Mouse (Mus musculus) C2C12 (cell line): ENCODE data around the gene Memo1. TPM values are rescaled to one million over a fixed set of nuclear protein-coding genes. Genes with fewer than 3 reads are reported as not detected.

ENCODE experiments used
- H3K27me3 ChIP-seq: one replicate; pipeline ENCODE4 v1.6.1; 2011; ENCODE audit not compliant: control insufficient read depth, insufficient read depth, insufficient read length
- H3K36me3 ChIP-seq: one replicate; pipeline ENCODE4 v1.6.1; 2011; ENCODE audit not compliant: control insufficient read depth, insufficient read depth
- H3K4me3 ChIP-seq: one replicate; pipeline ENCODE4 v1.5.1; 2011; ENCODE audit warnings: mild to moderate bottlenecking, control low read depth; ENCODE audit not compliant: poor library complexity, insufficient read depth, severe bottlenecking
- H3K79me2 ChIP-seq: one replicate; pipeline ENCODE4 v1.6.1; 2011; ENCODE audit not compliant: control insufficient read depth, insufficient read depth
- H3K79me3 ChIP-seq: one replicate; pipeline ENCODE4 v1.6.1; 2011; ENCODE audit warnings: low read depth, control low read depth
- H3ac ChIP-seq: one replicate; pipeline ENCODE3; 2011; ENCODE audit warnings: low read depth; ENCODE audit not compliant: control insufficient read depth, insufficient read length
- CEBPB ChIP-seq: IDR thresholded peaks from one replicate; pipeline ENCODE4 v1.6.1; 2011; ENCODE audit warnings: low read depth, mild to moderate bottlenecking, control low read depth, moderate library complexity
- CTCF ChIP-seq: IDR thresholded peaks from one replicate; pipeline ENCODE4 v1.5.1; 2011; ENCODE audit not compliant: control insufficient read depth, insufficient read depth, insufficient read length
- FOSL1 ChIP-seq: IDR thresholded peaks from one replicate; pipeline ENCODE4 v1.8.0; 2011; ENCODE audit warnings: mild to moderate bottlenecking, low read length; ENCODE audit not compliant: poor library complexity, insufficient read depth, severe bottlenecking
- MAX ChIP-seq: IDR thresholded peaks from one replicate; pipeline ENCODE4 v1.6.1; 2011; ENCODE audit warnings: mild to moderate bottlenecking, control low read depth
- MYOD1 ChIP-seq: IDR thresholded peaks from one replicate; pipeline ENCODE4 v1.6.1; 2011; ENCODE audit warnings: low read depth; ENCODE audit not compliant: control insufficient read depth, insufficient read length
- MYOG ChIP-seq: IDR thresholded peaks from one replicate; pipeline ENCODE4 v1.6.1; 2011; ENCODE audit not compliant: control insufficient read depth, insufficient read length; ENCODE audit errors: extremely low read depth
- USF1 ChIP-seq: IDR thresholded peaks from one replicate; pipeline ENCODE4 v1.6.1; 2011; ENCODE audit warnings: low read depth, mild to moderate bottlenecking, control low read depth, moderate library complexity
- polyA plus RNA-seq: library from polyadenylated mRNA; unstranded; fragments of >200 nt; fragmentation: generic; extraction: Trizol; gene quantifications from one replicate; pipeline ENCODE4 v1.2.1, GENCODE M21; 2012; ENCODE audit warnings: missing spikeins

The Memo1 gene
- polyA plus RNA-seq, 1 experiment: 63.5 TPM

- Histone ChIP-seq H3K27me3 (no peaks in the 10 kb centered on the region), H3ac (no peak overlapping the region), H3K79me2 (peaks cover 100% of the 10 kb centered on the region), H3K36me3 (peaks cover 3% of the 10 kb centered on the region), H3K79me3 (peaks cover 98% of the 10 kb centered on the region), H3K4me3 (no peak overlapping the region)
- no peak for TF ChIP-seq FOSL1
- TF ChIP-seq CTCF: no peak
- TF ChIP-seq MYOD1: no peak
- no peak for TF ChIP-seq MAX
- no peak for TF ChIP-seq CEBPB
- TF ChIP-seq MYOG: no peak
- TF ChIP-seq USF1: no peak
Measured at GRCm38 (mm10) chr17:74264333-74265155, 30.8 kb downstream of the Memo1 start.

GRCm38 (mm10) chr17:74262415-74262814, 32.9 kb downstream of the Memo1 start:
- Histone ChIP-seq H3K79me3 (peaks cover 92% of the 10 kb centered on the region), H3K4me3 (no peak overlapping the region), H3ac (no peak overlapping the region), H3K79me2 (peaks cover 99% of the 10 kb centered on the region), H3K27me3 (no peaks in the 10 kb centered on the region), H3K36me3 (peaks cover 10% of the 10 kb centered on the region)
- TF ChIP-seq MYOD1 (no peak), USF1 (no peak), CEBPB (no peak), MYOG (no peak), CTCF (no peak), FOSL1 (no peak), MAX (no peak)

GRCm38 (mm10) chr17:74245284-74245683, 50.0 kb downstream of the Memo1 start:
- Histone ChIP-seq H3K27me3 (no peaks in the 10 kb centered on the region), H3K4me3 (no peak overlapping the region), H3K79me2 (peaks cover 82% of the 10 kb centered on the region), H3ac (no peak overlapping the region), H3K36me3 (peaks cover 18% of the 10 kb centered on the region), H3K79me3 (peaks cover 41% of the 10 kb centered on the region)
- TF ChIP-seq MYOG (no peak), MAX (no peak), FOSL1 (no peak), USF1 (no peak), CTCF (no peak), MYOD1 (no peak), CEBPB (peak; percentile 30)

- no peak for TF ChIP-seq MAX
- no peak for TF ChIP-seq USF1
- no peak for TF ChIP-seq FOSL1
- TF ChIP-seq MYOD1: no peak
- no peak for TF ChIP-seq MYOG
- TF ChIP-seq CEBPB: no peak
- TF ChIP-seq CTCF: no peak
- H3K79me3 ChIP-seq: peaks cover 35% of the 10 kb centered on the region
- no peak overlapping the region for H3ac ChIP-seq
- H3K79me2 ChIP-seq: peaks cover 79% of the 10 kb centered on the region
- no peak overlapping the region for H3K4me3 ChIP-seq
- H3K36me3 ChIP-seq: peaks cover 16% of the 10 kb centered on the region
- H3K27me3 ChIP-seq: no peaks in the 10 kb centered on the region
Measured at GRCm38 (mm10) chr17:74242788-74243187, 52.5 kb downstream of the Memo1 start.

GRCm38 (mm10) chr17:74240322-74240721, 55.0 kb downstream of the Memo1 start:
- TF ChIP-seq MYOD1 (no peak), MAX (no peak), CTCF (no peak), USF1 (no peak), MYOG (no peak), FOSL1 (no peak), CEBPB (no peak)
- H3K27me3 ChIP-seq: no peaks in the 10 kb centered on the region
- H3K79me3 ChIP-seq: peaks cover 25% of the 10 kb centered on the region
- peaks cover 24% of the 10 kb centered on the region for H3K36me3 ChIP-seq
- no peak overlapping the region for H3ac ChIP-seq
- no peak overlapping the region for H3K4me3 ChIP-seq
- H3K79me2 ChIP-seq: peaks cover 74% of the 10 kb centered on the region
